In genomic region chr7:73553160-73553559, GRCm38 (mm10) we compare ENCODE assay signal across 11 mouse cellular contexts. TPM values are rescaled to one million over a fixed set of nuclear protein-coding genes. Genes with fewer than 3 reads are reported as not detected.
DNase-seq lines count a peak whose midpoint lies in the region; ATAC-seq and TF ChIP-seq lines count a peak whose summit lies in the region.
"Had no signal": no experiment of that assay in that cellular context is flagged by ENCODE, and none has a peak within 500 bp of the region (broad histone marks: within the 10 kb centered on the region; RNA-seq: fewer than 3 reads in every experiment).

No protein-coding gene starts in this region.

- H3K9ac ChIP-seq in forebrain, embryonic 13.5 days: 0 out of 2 replicates have a peak overlapping the region, but pooled peaks have one; percentile 40
- H3K9ac ChIP-seq in forebrain, embryonic 11.5 days (ENCODE audit: low read length): no peak overlapping the region
- no peak overlapping the region for H3K9ac ChIP-seq in forebrain, postnatal 0 days
- no peak overlapping the region for H3K9ac ChIP-seq in midbrain, embryonic 16.5 days (ENCODE audit: low read depth, low read length)
- H3K9ac ChIP-seq: stomach, embryonic 15.5 days had no signal

- no peak for ATAC-seq in forebrain, embryonic 13.5 days
- no peak for ATAC-seq in forebrain, embryonic 11.5 days (replicated peaks; ENCODE audit: low FRiP score)
- ATAC-seq in forebrain, postnatal 0 days: no peak
- no peak for ATAC-seq in midbrain, embryonic 16.5 days
- ATAC-seq: inflammation-experienced regulatory T-cells, adult 6 months had no signal

- no peak overlapping the region for H3K27ac ChIP-seq in forebrain, embryonic 13.5 days
- no peak overlapping the region for H3K27ac ChIP-seq in forebrain, embryonic 11.5 days (ENCODE audit: low read depth, low read length)
- H3K27ac ChIP-seq in left cerebral cortex, adult 2 months: peak overlapping the region; percentile 48; the same call in 1 of the 2 replicates
- H3K27ac ChIP-seq in forebrain, postnatal 0 days (ENCODE audit: low read depth, low read length): no peak overlapping the region
- H3K27ac ChIP-seq in midbrain, embryonic 16.5 days (ENCODE audit: low read length): no peak overlapping the region
- H3K27ac ChIP-seq: stomach, embryonic 15.5 days had no signal

- peak overlapping the region; percentile 57 for H3K4me2 ChIP-seq in forebrain, embryonic 13.5 days
- H3K4me2 ChIP-seq in forebrain, embryonic 11.5 days (ENCODE audit: low read depth, low read length, severe bottlenecking): no peak overlapping the region
- peak overlapping the region; percentile 46 for H3K4me2 ChIP-seq in forebrain, postnatal 0 days (ENCODE audit: low read depth)
- peak overlapping the region; percentile 36; the same call in 1 of the 2 replicates for H3K4me2 ChIP-seq in midbrain, embryonic 16.5 days (ENCODE audit: low read length)

- H3K27me3 ChIP-seq in forebrain, embryonic 13.5 days: no peaks in the 10 kb centered on the region
- no peaks in the 10 kb centered on the region for H3K27me3 ChIP-seq in forebrain, embryonic 11.5 days (ENCODE audit: control insufficient read depth, insufficient read depth, low read length)
- no peaks in the 10 kb centered on the region for H3K27me3 ChIP-seq in forebrain, postnatal 0 days (ENCODE audit: insufficient read depth, low read length)
- H3K27me3 ChIP-seq in midbrain, embryonic 16.5 days (ENCODE audit: control insufficient read depth, insufficient read depth, low read depth, low read length): no peaks in the 10 kb centered on the region
- H3K27me3 ChIP-seq: stomach, embryonic 15.5 days had no signal

- intact Hi-C loops in left cerebral cortex, adult 2 months (cut with DNase I): no loop called here
- intact Hi-C loops in left cerebral cortex, postnatal 10 days (cut with DNase I): no loop called here

- H3K9me3 ChIP-seq in forebrain, embryonic 13.5 days (replicated peaks): no peaks in the 10 kb centered on the region
- H3K9me3 ChIP-seq in forebrain, embryonic 11.5 days (ENCODE audit: control insufficient read depth, low read length): no peaks in the 10 kb centered on the region
- no peaks in the 10 kb centered on the region for H3K9me3 ChIP-seq in forebrain, postnatal 0 days (ENCODE audit: low read length)
- H3K9me3 ChIP-seq in midbrain, embryonic 16.5 days (replicated peaks; ENCODE audit: control insufficient read depth, low read length, poor library complexity, severe bottlenecking): no peaks in the 10 kb centered on the region
- H3K9me3 ChIP-seq: stomach, embryonic 15.5 days had no signal

- no peak for TF ChIP-seq CTCF in left cerebral cortex, adult 2 months (IDR thresholded peaks at IDR 0.05)
- TF ChIP-seq CTCF in forebrain, postnatal 0 days (IDR thresholded peaks at IDR 0.05; ENCODE audit: low read depth): no peak

- H3K36me3 ChIP-seq in forebrain, embryonic 13.5 days (ENCODE audit: poor library complexity, severe bottlenecking): peaks cover 20% of the 10 kb centered on the region
- H3K36me3 ChIP-seq in forebrain, embryonic 11.5 days (ENCODE audit: control insufficient read depth, insufficient read depth, low read length): peaks cover 6% of the 10 kb centered on the region; the same call in 1 of the 2 replicates
- peaks cover 10% of the 10 kb centered on the region for H3K36me3 ChIP-seq in forebrain, postnatal 0 days (ENCODE audit: insufficient read depth)
- peaks cover 8% of the 10 kb centered on the region for H3K36me3 ChIP-seq in midbrain, embryonic 16.5 days (ENCODE audit: control insufficient read depth, insufficient read depth, low read length)

- WGBS in forebrain, embryonic 13.5 days: 65% methylated on average over 2 of the region's 2 CpGs
- 89% methylated on average over 2 of the region's 2 CpGs for WGBS in forebrain, embryonic 11.5 days
- 20% methylated on average over 2 of the region's 2 CpGs for WGBS in forebrain, postnatal 0 days
- WGBS in midbrain, embryonic 16.5 days: 47% methylated on average over 2 of the region's 2 CpGs

- peak overlapping the region; percentile 27 for H3K4me3 ChIP-seq in forebrain, embryonic 13.5 days
- no peak overlapping the region for H3K4me3 ChIP-seq in forebrain, embryonic 11.5 days (ENCODE audit: low read depth, low read length)
- peak overlapping the region; percentile 91 for H3K4me3 ChIP-seq in left cerebral cortex, adult 2 months
- peak overlapping the region; percentile 26 for H3K4me3 ChIP-seq in forebrain, postnatal 0 days (ENCODE audit: low read depth, low read length)
- no peak overlapping the region for H3K4me3 ChIP-seq in midbrain, embryonic 16.5 days (ENCODE audit: low read depth, low read length)
- H3K4me3 ChIP-seq: stomach, embryonic 15.5 days had no signal

- no peak for DNase-seq in forebrain, embryonic 11.5 days (ENCODE audit: low spot score)
- DNase-seq in left cerebral cortex, adult 2 months (ENCODE audit: extremely low spot score in 1 of 2, low spot score in 2 of 2): no peak
- DNase-seq in left cerebral cortex, postnatal 10 days (ENCODE audit: extremely low spot score in 1 of 2, low spot score in 2 of 2): no peak
- no peak for DNase-seq in forebrain, postnatal 0 days
- no peak for DNase-seq in urinary bladder, adult 18-20 months (ENCODE audit: low spot score in 2 of 2)
- DNase-seq in cerebellum, adult 11-12 months: no peak
- DNase-seq: lung, postnatal 36 days had no signal

- H3K4me1 ChIP-seq in forebrain, embryonic 13.5 days: peaks cover 19% of the 10 kb centered on the region
- H3K4me1 ChIP-seq in forebrain, embryonic 11.5 days (replicated peaks; ENCODE audit: control insufficient read depth, insufficient read depth, low read length): no peaks in the 10 kb centered on the region
- H3K4me1 ChIP-seq in forebrain, postnatal 0 days (ENCODE audit: insufficient read depth): peaks cover 12% of the 10 kb centered on the region; the same call in 1 of the 2 replicates
- peaks cover 18% of the 10 kb centered on the region for H3K4me1 ChIP-seq in midbrain, embryonic 16.5 days (ENCODE audit: control insufficient read depth, insufficient read depth, low read length)

RNA-seq across cellular contexts. Expression of gene Chd2, which starts 11.5 kb away (rescaled TPM):
- 62.8 TPM in 2 replicates for polyA plus RNA-seq in forebrain, embryonic 13.5 days (2015; fragmentation: Nextera tagmentation; extraction: Ambion mirVana)
- polyA plus RNA-seq in forebrain, embryonic 11.5 days (2014; fragmentation: Nextera tagmentation; extraction: Ambion mirVana): 61.0 and 66.1 TPM in 2 replicates
- total RNA-seq in left cerebral cortex, adult 2 months (2021): 10 to 100 TPM; 57.4 to 60.3 TPM
- 10 to 100 TPM; 42.9 to 52.4 TPM for total RNA-seq in left cerebral cortex, postnatal 10 days (2021)
- total RNA-seq in forebrain, postnatal 0 days (2014; rRNA removed): 31.9 and 53.9 TPM in 2 replicates
- polyA plus RNA-seq in forebrain, postnatal 0 days (2015; fragmentation: Nextera tagmentation; extraction: Ambion mirVana): 20.2 and 32.0 TPM in 2 replicates
- 44.8 and 49.0 TPM in 2 replicates for polyA plus RNA-seq in midbrain, embryonic 16.5 days (2015; fragmentation: Nextera tagmentation; extraction: Ambion mirVana)

Comparison
In these comparisons a context has a peak if more than half of its experiments do, and no peak if none do; other contexts are left out.
1. H3K4me3 ChIP-seq: peak in forebrain, embryonic 13.5 days (single experiment), left cerebral cortex, adult 2 months (single experiment) and forebrain, postnatal 0 days (single experiment); none in forebrain, embryonic 11.5 days (single experiment) and midbrain, embryonic 16.5 days (single experiment).